Mouse (Mus musculus) lung, embryonic 14.5 days (tissue): ENCODE results near the gene Agpat4. TPM values are rescaled to one million over a fixed set of nuclear protein-coding genes. Genes with fewer than 3 reads are reported as not detected.

Experiments used
- ATAC-seq: fragments of 200-750 bp; cut with Nextera tagmentation; 2 replicates; pipeline ENCODE4 v1.8.0; 2017; ENCODE audit warnings: mild to moderate bottlenecking, moderate TSS enrichment, moderate library complexity; ENCODE audit not compliant: insufficient read depth
- DNase-seq: peaks from one replicate; pipeline ENCODE4 v3.0.0-alpha.2; 2015
- H3K27ac ChIP-seq: fragments of 300-500 bp; sonication (generic); 2 replicates; pipeline ENCODE4 v1.5.1; 2014; ENCODE audit warnings: low read depth, mild to moderate bottlenecking, moderate library complexity
- H3K27me3 ChIP-seq: fragments of 300-500 bp; sonication (generic); 2 replicates; pipeline ENCODE4 v1.6.1; 2014; ENCODE audit warnings: low read length, control low read depth; ENCODE audit not compliant: insufficient read depth
- H3K36me3 ChIP-seq: fragments of 300-500 bp; sonication (generic); 2 replicates; pipeline ENCODE4 v1.6.1; 2014; ENCODE audit warnings: control low read depth; ENCODE audit not compliant: insufficient read depth
- H3K4me1 ChIP-seq: fragments of 300-500 bp; sonication (generic); 2 replicates; pipeline ENCODE4 v1.6.1; 2014; ENCODE audit warnings: antibody characterized with exemption, control low read depth; ENCODE audit not compliant: insufficient read depth
- H3K4me2 ChIP-seq: fragments of 300-500 bp; sonication (generic); 2 replicates; pipeline ENCODE4 v1.6.1; 2014; ENCODE audit warnings: mild to moderate bottlenecking
- H3K4me3 ChIP-seq: fragments of 300-500 bp; sonication (generic); 2 replicates; pipeline ENCODE4 v1.5.1; 2014; ENCODE audit warnings: low read depth, low read length
- H3K9ac ChIP-seq: fragments of 300-500 bp; sonication (generic); 2 replicates; pipeline ENCODE4 v1.6.1; 2014
- H3K9me3 ChIP-seq: fragments of 300-500 bp; sonication (generic); 2 replicates; pipeline ENCODE4 v1.6.1; 2016; ENCODE audit warnings: low read depth, low read length, control low read depth
- CTCF ChIP-seq: IDR thresholded peaks from 2 replicates; pipeline ENCODE4 v1.5.1; 2016; ENCODE audit warnings: antibody characterized with exemption, low read depth
- WGBS: fragments of 180-500 bp; shearing (Covaris S2); extraction: QIAGEN DNeasy Blood & Tissue Kit; methylation state at CpG from one replicate; pipeline ENCODE4 v1.1.7; 2014; 5-methylcytosine and 5-hydroxymethylcytosine counted together
- polyA plus RNA-seq: library from polyadenylated mRNA; unstranded; fragments of >200 nt; fragmentation: Nextera tagmentation; extraction: Ambion mirVana; gene quantifications from 2 replicates; pipeline ENCODE4 v1.2.1, GENCODE M21; 2014

Agpat4 gene
- polyA plus RNA-seq, 1 experiment from 2014 or later: 28.2 TPM

DNA sequence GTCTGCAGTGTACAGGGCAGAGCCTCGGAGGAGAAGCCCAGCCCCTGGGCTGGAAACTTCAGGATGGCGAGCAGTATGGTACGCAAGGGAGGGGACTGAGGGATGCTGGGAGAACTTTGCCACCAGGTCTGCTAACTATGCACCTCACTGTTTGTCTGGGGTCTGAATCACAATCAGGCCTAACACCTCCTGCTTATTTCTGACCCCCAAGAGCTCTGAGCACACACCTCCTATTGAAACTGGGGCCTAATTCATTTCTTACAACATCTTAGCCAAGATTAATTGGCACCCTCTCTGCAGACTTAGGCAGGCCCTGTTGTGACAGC lies 86.1 kb downstream of the Agpat4 start:
- Histone ChIP-seq H3K4me2 (no peak overlapping the region), H3K9ac (peak overlapping the region; percentile 23; the same call in 1 of the 2 replicates), H3K4me3 (no peak overlapping the region), H3K27me3 (no peaks in the 10 kb centered on the region), H3K27ac (peak overlapping the region; percentile 10; the same call in 1 of the 2 replicates), H3K9me3 (no peaks in the 10 kb centered on the region), H3K4me1 (peaks cover 30% of the 10 kb centered on the region), H3K36me3 (no peaks in the 10 kb centered on the region)
- ATAC-seq: no peak
- 83% methylated on average over 3 of the region's 3 CpGs for WGBS
- no peak for DNase-seq
- TF ChIP-seq CTCF: no peak

DNA sequence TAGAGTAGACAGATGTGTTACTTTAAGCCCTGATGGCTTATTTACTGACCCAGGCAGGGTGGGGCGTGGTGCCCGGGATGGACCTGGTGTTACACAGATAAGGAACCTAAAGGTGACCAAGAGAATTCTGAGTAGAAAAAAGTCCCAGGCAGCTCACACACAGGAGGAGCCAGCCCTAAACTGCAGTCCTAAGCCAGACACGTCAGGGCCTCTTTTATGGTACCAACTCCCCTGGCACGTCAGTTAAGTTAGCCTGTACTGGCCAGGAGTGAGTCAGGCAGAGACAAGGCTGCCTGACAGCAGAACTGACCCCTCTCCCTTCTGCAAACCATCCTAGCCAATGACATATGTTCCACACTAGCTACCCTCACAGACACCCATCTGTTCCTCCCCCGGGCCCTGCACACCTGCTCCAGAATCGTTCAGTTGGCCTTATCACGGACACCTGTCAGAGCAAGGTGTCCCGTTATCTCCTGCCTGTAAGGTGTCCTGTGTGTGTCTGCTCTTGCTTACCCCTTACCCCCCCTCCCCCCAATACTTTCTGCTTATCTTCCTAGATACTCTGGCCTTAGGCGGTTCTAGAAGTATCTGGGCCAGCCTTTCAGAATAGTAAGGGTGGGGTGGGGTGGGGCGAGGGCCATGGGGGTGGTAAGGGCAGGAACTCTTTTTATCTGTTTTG lies 86.7 kb downstream of the Agpat4 start:
- WGBS: 25% methylated on average over 10 of the region's 10 CpGs
- Histone ChIP-seq H3K9me3 (no peaks in the 10 kb centered on the region), H3K36me3 (no peaks in the 10 kb centered on the region), H3K4me3 (no peak overlapping the region), H3K4me2 (no peak overlapping the region), H3K27ac (peak overlapping the region; percentile 79), H3K4me1 (peaks cover 30% of the 10 kb centered on the region), H3K27me3 (no peaks in the 10 kb centered on the region), H3K9ac (peak overlapping the region; percentile 16; the same call in 1 of the 2 replicates)
- ATAC-seq: peak; percentile 48
- no peak for DNase-seq
- no peak for TF ChIP-seq CTCF

DNA sequence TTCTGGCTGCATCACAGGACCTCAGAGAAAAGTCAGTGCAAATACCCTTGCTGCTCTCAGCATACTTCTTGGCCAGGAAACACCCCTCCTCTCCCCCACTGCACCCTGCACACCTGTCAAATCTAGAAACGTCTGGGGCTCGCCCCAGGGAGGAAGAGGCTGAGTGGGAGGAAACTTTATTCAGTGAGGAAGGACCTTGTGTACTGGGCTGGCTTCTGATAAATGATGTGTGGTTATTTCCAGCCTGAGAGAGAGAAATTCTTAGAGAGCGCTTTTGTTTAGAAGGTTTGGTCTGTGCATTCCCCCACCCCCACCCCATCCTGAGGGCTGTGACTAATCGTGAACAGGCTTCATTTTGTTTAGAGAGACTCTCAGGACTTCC lies 87.2 kb downstream of the Agpat4 start:
- peaks cover 30% of the 10 kb centered on the region for H3K4me1 ChIP-seq
- no peak for TF ChIP-seq CTCF
- H3K9me3 ChIP-seq: no peaks in the 10 kb centered on the region
- DNase-seq: peak; percentile 71
- H3K4me3 ChIP-seq: no peak overlapping the region
- H3K36me3 ChIP-seq: no peaks in the 10 kb centered on the region
- H3K9ac ChIP-seq: no peak overlapping the region
- 0 out of 2 replicates have a peak overlapping the region, but pooled peaks have one; percentile 20 for H3K4me2 ChIP-seq
- H3K27ac ChIP-seq: peak overlapping the region; percentile 79
- peak; percentile 43 for ATAC-seq
- no peaks in the 10 kb centered on the region for H3K27me3 ChIP-seq
- WGBS: 14% methylated on average over 4 of the region's 4 CpGs

DNA sequence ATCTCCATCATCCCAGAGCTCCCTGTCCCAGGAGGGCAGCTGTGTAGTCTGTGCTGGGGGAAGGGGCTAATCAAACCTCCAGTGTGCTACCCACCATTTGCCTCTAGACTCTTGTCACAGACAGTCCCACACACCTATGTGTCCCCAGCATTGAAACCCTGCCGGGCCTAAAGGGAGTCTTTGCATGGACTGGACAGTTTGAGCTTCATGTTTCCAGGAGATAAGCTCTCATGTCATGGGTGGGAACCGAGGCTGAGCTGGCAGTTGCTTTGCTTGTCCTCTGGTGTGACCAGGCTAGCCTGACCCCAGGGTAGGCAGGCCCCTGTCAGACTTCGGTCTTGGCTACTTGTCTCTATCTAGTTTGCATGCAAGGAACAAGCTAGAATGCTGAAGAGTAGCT lies 87.7 kb downstream of the Agpat4 start:
- DNase-seq (no peak), ATAC-seq (peak; percentile 12; the same call in 1 of the 2 replicates)
- Histone ChIP-seq H3K4me2 (no peak overlapping the region), H3K9ac (no peak overlapping the region), H3K4me3 (no peak overlapping the region), H3K27ac (peak overlapping the region; percentile 51), H3K9me3 (no peaks in the 10 kb centered on the region), H3K36me3 (peaks cover 5% of the 10 kb centered on the region; the same call in 1 of the 2 replicates), H3K4me1 (peaks cover 30% of the 10 kb centered on the region), H3K27me3 (no peaks in the 10 kb centered on the region)
- WGBS: 49% methylated on average over 3 of the region's 3 CpGs
- TF ChIP-seq CTCF: no peak

DNA sequence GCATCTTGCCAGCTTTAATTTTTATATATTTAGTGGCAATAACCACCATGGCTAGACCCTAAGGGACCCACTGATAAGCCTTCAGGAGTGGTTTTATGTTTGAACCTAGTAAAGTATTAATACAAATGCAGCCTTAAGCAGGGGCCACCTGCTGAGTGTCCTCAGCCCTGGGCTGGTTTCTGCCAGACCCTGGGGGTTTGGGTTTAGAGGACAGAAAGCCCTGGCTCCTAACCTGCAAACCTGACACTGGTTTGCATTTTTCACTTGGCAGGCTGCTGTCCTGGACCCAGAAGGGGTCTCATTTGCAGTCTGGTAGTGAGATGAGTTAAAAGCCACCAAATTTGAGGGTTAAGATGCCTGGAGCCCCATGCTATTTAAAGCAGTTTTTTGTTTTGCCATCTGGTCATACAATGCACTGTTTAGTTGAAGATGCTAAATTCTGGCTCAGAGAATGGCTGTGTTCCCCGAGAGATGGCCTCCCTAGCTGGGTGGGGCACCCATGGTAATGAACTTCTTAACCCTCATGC lies 88.6 kb downstream of the Agpat4 start:
- ATAC-seq: no peak
- WGBS: 32% methylated on average over 1 of the region's 1 CpGs
- no peak for TF ChIP-seq CTCF
- H3K9ac ChIP-seq: no peak overlapping the region
- H3K4me2 ChIP-seq: no peak overlapping the region
- H3K4me3 ChIP-seq: no peak overlapping the region
- no peaks in the 10 kb centered on the region for H3K27me3 ChIP-seq
- H3K4me1 ChIP-seq: peaks cover 30% of the 10 kb centered on the region
- no peak for DNase-seq
- peaks cover 11% of the 10 kb centered on the region; the same call in 1 of the 2 replicates for H3K36me3 ChIP-seq
- no peaks in the 10 kb centered on the region for H3K9me3 ChIP-seq
- peak overlapping the region; percentile 15; the same call in 1 of the 2 replicates for H3K27ac ChIP-seq

DNA sequence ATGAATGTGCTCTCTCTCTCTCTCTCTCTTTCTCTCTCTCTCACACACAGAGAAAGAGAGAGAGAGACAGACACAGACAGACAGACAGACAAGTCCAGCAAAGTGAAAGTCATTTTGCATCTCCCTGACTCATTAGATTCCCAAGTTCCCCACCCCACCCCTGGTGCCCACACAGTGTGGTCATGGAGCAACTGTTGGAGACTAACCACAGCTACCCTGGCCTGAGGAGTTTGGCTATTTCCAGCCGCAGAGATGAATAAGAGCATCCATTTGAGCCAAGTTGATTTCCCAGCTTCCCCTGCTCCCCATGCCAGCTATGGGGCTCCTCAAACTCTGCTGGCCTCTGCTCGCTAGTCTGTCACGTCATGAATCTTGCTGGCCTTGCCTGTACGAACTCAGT lies 91.0 kb downstream of the Agpat4 start:
- peaks cover 26% of the 10 kb centered on the region for H3K4me1 ChIP-seq
- no peak overlapping the region for H3K4me2 ChIP-seq
- DNase-seq: no peak
- TF ChIP-seq CTCF: no peak
- no peak overlapping the region for H3K9ac ChIP-seq
- peaks cover 30% of the 10 kb centered on the region for H3K36me3 ChIP-seq
- WGBS: 64% methylated on average over 4 of the region's 4 CpGs
- no peak overlapping the region for H3K27ac ChIP-seq
- H3K4me3 ChIP-seq: no peak overlapping the region
- no peaks in the 10 kb centered on the region for H3K27me3 ChIP-seq
- ATAC-seq: no peak
- H3K9me3 ChIP-seq: no peaks in the 10 kb centered on the region

DNA sequence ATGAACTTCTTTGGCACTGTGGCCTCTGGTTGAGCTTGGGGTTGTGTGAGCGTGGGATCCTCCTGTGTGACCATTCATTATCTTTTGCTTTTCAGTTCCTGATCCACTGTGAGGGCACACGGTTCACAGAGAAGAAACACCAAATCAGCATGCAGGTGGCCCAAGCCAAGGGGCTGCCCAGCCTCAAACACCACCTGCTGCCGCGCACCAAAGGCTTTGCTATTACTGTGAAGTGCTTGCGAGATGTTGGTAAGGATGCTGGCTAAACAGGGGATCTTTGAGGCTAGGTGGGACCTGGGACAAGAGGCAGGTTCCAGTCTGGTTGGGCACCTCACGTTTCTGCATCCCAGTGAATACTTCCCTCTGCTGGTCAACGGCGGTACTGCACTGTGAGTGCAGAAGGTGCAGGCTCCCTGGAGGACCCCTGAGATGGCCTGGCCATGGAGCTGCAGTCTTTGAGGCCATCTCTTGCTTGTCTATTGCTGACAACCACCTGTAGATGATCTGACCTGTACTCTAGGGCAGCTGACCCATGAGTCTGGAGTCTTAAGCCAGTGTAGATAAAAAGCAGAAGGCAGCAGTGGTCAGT lies 92.1 kb downstream of the Agpat4 start:
- ATAC-seq (peak; percentile 35; the same call in 1 of the 2 replicates), DNase-seq (peak; percentile 94)
- peaks cover 18% of the 10 kb centered on the region for H3K4me1 ChIP-seq
- H3K27ac ChIP-seq: no peak overlapping the region
- H3K36me3 ChIP-seq: peaks cover 42% of the 10 kb centered on the region
- no peaks in the 10 kb centered on the region for H3K27me3 ChIP-seq
- H3K4me2 ChIP-seq: no peak overlapping the region
- WGBS: 27% methylated on average over 8 of the region's 8 CpGs
- no peak overlapping the region for H3K9ac ChIP-seq
- H3K4me3 ChIP-seq: no peak overlapping the region
- H3K9me3 ChIP-seq: no peaks in the 10 kb centered on the region
- TF ChIP-seq CTCF: peak; percentile 99
